21 mouse cellular contexts compared by ENCODE assay signal in genomic region chr17:79664106-79664417, GRCm38 (mm10). TPM values are rescaled to one million over a fixed set of nuclear protein-coding genes. Genes with fewer than 3 reads are reported as not detected.
"Had no signal": no experiment of that assay in that cellular context is flagged by ENCODE, and none has a peak within 500 bp of the region (broad histone marks: within the 10 kb centered on the region; RNA-seq: fewer than 3 reads in every experiment).

No protein-coding gene starts in this region.

- H3K9me3 ChIP-seq: heart, embryonic 10.5 days; heart, embryonic 12.5 days; hindbrain, embryonic 10.5 days; hindbrain, embryonic 12.5 days; limb, embryonic 12.5 days; liver, embryonic 13.5 days; liver, embryonic 15.5 days had no signal

- H3K4me2 ChIP-seq: heart, embryonic 12.5 days; hindbrain, embryonic 12.5 days; hindbrain, embryonic 14.5 days; limb, embryonic 12.5 days; liver, embryonic 11.5 days; liver, embryonic 13.5 days; liver, embryonic 15.5 days had no signal

- H3K27ac ChIP-seq: gastrocnemius, adult 2 months; heart, embryonic 10.5 days; hindbrain, embryonic 10.5 days; hindbrain, embryonic 12.5 days; hindbrain, embryonic 14.5 days; layer of hippocampus, adult 2 months; limb, embryonic 12.5 days; liver, embryonic 13.5 days; liver, embryonic 15.5 days had no signal

- H3K9ac ChIP-seq: heart, embryonic 12.5 days; hindbrain, embryonic 12.5 days; hindbrain, embryonic 14.5 days; limb, embryonic 12.5 days; liver, embryonic 13.5 days; liver, embryonic 15.5 days had no signal

- H3K27me3 ChIP-seq: heart, embryonic 12.5 days; hindbrain, embryonic 12.5 days; limb, embryonic 12.5 days; liver, embryonic 13.5 days; liver, embryonic 15.5 days had no signal

- DNase-seq: gastrocnemius, adult 2 months; gastrocnemius, postnatal 10 days; gastrocnemius, postnatal 25 days; heart, postnatal 4 days; kidney, adult 18-20 months; layer of hippocampus, postnatal 36 days; left cerebral cortex, postnatal 4 days; liver; liver, embryonic 13.5 days had no signal

- H3K4me1 ChIP-seq: heart, embryonic 10.5 days; heart, embryonic 12.5 days; hindbrain, embryonic 10.5 days; hindbrain, embryonic 12.5 days; limb, embryonic 12.5 days; liver, embryonic 13.5 days; liver, embryonic 15.5 days had no signal

- H3K4me3 ChIP-seq: gastrocnemius, adult 2 months; heart, embryonic 10.5 days; heart, embryonic 12.5 days; hindbrain, embryonic 10.5 days; hindbrain, embryonic 12.5 days; layer of hippocampus, adult 2 months; limb, embryonic 12.5 days; liver, embryonic 13.5 days; liver, embryonic 15.5 days had no signal

- ATAC-seq: forebrain, embryonic 16.5 days; hindbrain, embryonic 16.5 days had no signal

- H3K36me3 ChIP-seq: heart, embryonic 10.5 days; heart, embryonic 12.5 days; hindbrain, embryonic 10.5 days; hindbrain, embryonic 12.5 days; limb, embryonic 12.5 days; liver, embryonic 13.5 days; liver, embryonic 15.5 days had no signal

RNA-seq across cellular contexts. Expression of gene Cyp1b1, which starts 50.8 kb away (rescaled TPM):
- polyA plus RNA-seq: inflammation-experienced regulatory T-cells, adult 6 months had no signal
